Mouse (Mus musculus) bone marrow, adult 2 months (tissue): ENCODE measurements around the gene Ehmt1.

Experiments used
- CTCF ChIP-seq: fragments of 200-500 bp; IDR thresholded peaks from 2 replicates; pipeline ENCODE4 v1.5.1; 2011; ENCODE audit warnings: low read length, control low read depth; ENCODE audit not compliant: control insufficient read depth, insufficient read depth
- POLR2A ChIP-seq: fragments of 200-500 bp; IDR thresholded peaks from 2 replicates; pipeline ENCODE4 v1.6.1; 2011; ENCODE audit warnings: low read depth, mild to moderate bottlenecking, control low read depth, low read length, borderline replicate concordance; ENCODE audit not compliant: control insufficient read depth

GRCm38 (mm10) chr2:24914762-24915161 is 4.7 kb downstream of the Ehmt1 start:
- TF ChIP-seq POLR2A (no peak), CTCF (no peak)
